Mouse (Mus musculus) T-helper 17 cell (primary cell): ENCODE data around the gene Ushbp1.

ENCODE experiments used
- in situ Hi-C, 2 experiments: fragments of 300-600 bp; cut with MboI, MseI; formaldehyde crosslinking; loops; 1 replicate in 1 of 2; 2 replicates in 1 of 2; pipeline ENCODE4 v1.15.1; 2025; ENCODE audit warnings: high pct_unique_total_duplicates in 2 of 2

Gene Ushbp1

GRCm38 (mm10) chr8:71395071-71395470, 531 bp downstream of the Ushbp1 start:
- in situ Hi-C loops, result no loop called here

DNA sequence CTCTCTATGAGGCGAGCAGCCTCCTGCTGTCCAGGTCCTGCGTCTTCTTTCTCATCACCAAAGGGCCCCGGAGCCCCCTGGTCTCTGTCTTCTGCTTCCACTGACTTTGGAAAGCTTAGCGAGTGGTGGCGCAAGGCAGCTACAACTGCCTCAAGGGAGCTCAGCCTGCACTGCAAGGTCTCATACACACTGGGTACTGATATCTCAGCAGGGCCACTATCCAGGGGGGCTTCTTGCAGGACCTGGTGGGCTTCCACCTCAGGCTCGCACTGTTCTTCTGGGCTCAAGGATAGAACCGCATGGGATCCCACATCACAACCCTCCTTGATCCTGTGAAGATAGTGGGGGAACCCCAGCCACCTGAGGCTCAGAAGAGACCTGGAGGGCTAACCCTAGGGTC, 1.1 kb downstream of the Ushbp1 start:
- in situ Hi-C loops, result no loop called here

GRCm38 (mm10) chr8:71392871-71393270, 2.7 kb downstream of the Ushbp1 start:
- in situ Hi-C loops, result no loop called here

- in situ Hi-C loops, result no loop called here
Measured at GRCm38 (mm10) chr8:71392391-71392790, 3.2 kb downstream of the Ushbp1 start.

- in situ Hi-C loops, result no loop called here
Measured at GRCm38 (mm10) chr8:71391696-71392095, 3.9 kb downstream of the Ushbp1 start.

- in situ Hi-C loops, result no loop called here
Measured at GRCm38 (mm10) chr8:71388267-71388666, 7.3 kb downstream of the Ushbp1 start.

DNA sequence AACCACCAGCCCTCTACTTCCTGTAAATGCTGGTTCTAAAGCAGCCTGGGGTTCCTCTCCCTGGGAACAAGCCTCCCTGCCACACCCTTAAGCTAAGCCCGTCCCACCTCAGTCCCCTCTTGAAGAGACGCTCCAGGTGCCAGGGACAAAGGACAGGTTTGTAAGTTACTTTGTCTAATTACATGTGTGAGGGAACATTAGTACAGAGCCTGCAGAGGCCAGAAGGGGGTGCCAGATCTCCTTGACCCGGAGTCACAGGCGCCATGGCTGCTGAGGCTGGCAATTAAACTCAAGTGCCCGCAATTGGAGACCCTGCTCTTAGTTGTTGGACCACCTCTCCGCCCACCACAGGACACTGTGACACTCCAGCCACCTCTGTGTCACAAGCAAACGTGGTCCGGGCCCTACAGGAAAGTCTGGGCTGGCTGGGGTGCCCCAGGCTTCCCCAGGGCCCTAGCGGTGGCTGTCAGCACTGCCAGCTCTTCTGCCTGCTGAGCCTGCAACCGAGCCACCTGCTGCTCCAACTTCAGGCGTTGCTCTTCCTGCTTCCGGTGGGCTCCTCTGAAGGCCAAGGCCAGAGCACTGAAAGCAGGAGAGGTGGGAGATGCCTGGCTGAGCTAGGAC, 10.3 kb downstream of the Ushbp1 start:
- in situ Hi-C loops, result no loop called here

DNA sequence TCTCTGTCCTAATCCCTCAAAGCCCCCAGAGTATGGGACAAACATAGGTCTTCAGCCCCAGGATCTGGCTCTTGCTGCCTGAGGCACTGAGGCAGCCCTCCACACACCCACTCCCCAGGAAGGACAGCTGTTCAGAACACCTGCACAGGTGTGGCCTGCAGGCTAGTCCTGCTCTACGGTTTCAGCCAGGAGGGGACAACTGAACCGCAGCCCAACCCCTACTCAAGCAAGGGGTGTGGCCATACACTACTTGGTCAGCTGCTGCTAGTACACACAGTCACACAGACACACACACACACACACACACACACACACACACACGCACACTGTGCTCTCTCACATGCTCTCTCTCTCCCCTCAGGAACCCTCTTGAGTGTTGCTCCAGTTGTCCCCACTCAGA, 11.7 kb downstream of the Ushbp1 start:
- in situ Hi-C loops, result no loop called here

- in situ Hi-C loops, result no loop called here
Measured at GRCm38 (mm10) chr8:71383396-71383795, 12.2 kb downstream of the Ushbp1 start.

DNA sequence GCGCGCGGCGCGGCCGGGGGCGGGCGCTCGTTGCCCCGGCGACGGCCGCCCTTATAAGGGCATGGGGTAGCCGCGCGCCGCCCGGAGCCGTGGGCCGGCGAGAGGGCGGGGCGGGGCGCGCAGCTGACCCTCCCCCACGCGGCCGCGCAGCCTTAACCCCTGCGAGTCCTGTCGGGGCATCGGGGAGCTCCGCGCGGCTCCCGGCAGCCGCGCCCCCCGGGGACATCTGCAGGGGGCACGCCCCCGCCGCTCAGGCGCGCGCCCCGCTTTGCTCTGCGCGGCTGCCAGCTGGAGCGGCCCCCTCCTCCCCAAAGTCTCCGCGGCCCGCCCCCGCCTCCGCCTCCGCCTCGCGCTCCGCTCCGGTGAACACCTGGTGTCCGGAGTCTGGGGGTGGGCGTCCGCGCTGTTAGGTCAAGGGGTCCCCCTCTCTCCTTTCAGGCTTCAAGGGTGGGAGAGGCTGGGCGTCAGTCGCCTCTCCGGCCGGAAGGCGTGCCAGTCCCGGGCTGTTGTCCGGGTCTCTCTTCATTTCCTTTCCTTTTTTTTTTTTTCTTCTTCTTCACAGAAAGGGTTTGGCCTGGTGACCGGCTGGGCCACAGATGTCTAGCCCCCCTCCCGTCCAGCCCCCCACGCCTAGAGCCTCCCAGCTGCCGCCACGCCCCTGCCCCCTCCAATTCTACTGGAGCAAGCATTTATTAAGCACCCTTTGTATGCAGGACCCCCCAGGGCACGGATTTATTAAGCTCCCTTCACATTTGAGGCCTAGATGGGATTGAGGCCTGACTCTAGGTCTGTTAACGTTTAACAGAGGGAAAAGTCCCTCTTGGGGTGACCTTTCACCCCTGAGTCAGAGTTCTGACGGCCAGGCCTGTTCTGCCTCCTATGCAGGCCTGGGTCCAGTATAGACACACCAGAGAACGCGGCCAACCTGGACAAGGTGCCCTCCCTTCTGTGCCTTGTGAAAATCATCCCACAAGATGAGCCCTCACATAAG, 13.3 kb downstream of the Ushbp1 start:
- in situ Hi-C loops, result no loop called here

DNA sequence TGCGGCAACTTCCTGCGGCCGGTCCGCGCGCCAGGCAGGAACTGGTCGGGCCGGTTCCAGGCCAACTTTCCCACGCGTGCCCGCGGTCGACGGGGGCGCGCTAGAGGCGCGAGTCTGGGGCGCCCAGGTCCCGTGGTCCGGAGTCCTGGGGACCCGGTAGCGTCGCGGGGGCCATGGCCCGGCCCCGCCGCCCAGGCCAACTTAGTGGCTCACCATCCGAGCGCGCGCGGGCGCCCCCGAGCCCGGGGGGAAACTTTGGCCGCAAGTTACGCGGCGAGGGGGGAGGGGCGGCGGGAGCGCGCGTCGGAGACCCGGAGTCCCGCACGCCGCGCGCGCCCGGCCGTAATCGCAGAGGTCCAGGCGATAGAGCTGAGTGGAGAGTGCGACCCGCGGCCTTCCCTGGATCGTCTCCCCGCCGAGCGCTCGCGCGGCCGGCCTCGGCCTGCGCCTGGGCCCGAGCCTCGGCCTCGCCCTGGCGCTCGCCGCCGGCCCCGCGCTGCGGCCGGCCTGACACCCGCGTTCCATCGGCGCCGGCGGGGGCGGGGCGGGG, 14.1 kb downstream of the Ushbp1 start, which contains the start of gene Nr2f6:
Gene Nr2f6 (minus strand): TSS at position 540 of the 550 bp plus-strand sequence.
- in situ Hi-C loops, result no loop called here

DNA sequence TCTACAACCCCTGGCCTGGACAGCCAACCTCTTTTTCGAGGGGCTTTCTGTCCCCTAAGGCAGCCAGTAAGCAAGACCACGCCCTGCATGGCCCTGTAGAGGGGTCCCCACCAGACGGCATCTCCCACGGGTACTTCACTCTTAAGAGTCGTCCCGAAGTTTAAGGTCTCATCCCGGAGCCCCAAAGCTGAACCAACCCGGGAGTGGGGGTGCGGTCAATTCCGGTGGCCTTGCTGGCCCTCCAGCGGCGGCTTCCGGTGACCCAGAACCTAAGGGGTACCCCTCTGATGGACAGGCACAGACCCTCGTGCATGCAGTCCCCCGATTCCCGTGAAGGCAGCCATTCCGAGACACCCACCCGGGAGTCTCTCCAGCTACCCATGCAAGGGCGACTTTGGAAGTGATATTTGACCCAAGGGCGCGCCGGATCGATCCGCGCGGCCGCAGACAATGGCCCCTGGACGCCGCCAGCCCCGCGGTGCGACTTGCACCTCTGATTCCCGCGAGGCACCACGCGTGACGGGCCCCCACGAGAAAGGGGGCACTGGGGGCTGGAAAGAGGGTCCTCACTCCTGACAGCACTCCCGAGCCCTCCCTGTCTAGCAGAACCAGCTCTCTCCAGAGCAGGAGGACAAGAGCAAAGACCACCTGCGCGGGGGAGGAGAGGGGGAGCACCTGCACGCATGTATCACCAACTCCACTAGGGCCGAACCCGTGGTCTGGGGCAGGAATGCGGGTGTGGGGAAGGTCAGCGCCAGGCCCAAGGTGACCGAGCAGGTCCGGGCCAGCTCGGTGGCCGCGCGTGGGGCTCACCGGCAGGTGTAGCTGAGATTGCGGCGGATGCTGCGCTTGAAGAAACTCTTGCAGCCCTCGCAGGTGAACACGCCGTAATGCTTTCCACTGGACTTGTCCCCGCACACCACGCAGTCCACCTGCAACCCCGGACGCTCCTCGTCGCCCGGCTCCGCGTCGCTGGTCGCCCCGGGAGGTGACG, 15.1 kb downstream of the Ushbp1 start:
- in situ Hi-C loops, result no loop called here

GRCm38 (mm10) chr8:71379512-71380075, 16.0 kb downstream of the Ushbp1 start:
- in situ Hi-C loops, result no loop called here

GRCm38 (mm10) chr8:71379008-71379407, 16.6 kb downstream of the Ushbp1 start:
- in situ Hi-C loops, result no loop called here

GRCm38 (mm10) chr8:71376423-71377030, 19.1 kb downstream of the Ushbp1 start:
- in situ Hi-C loops, result no loop called here

- in situ Hi-C loops, result no loop called here
Measured at GRCm38 (mm10) chr8:71375581-71376422, 19.8 kb downstream of the Ushbp1 start.

- in situ Hi-C loops, result loop anchor here in 1 of 2 experiments (5.0 kb wide), 3 partner anchors 33 to 477 kb away; partner anchors contain the start of genes Ankle1, Dda1 and Rpl18a
Measured at GRCm38 (mm10) chr8:71374616-71375206, 20.9 kb downstream of the Ushbp1 start.

DNA sequence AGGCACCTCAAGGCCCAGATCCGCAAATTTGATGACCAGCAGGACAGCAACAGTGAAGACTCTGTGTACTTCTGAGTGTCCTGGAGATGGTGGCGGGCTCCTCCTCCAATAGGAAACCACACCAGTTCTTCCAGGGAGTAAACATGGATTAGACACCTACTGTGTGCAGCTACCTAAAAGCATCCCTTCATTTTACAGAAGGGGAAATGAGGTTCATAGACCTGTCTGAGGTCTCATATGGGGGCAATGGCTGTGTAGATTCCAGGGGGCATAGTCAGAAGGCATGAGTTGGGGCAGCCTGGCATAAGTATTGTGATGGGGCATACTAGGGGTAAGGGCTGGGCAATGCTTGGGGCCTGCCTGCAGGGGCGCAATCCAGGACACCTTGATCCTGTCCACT, 22.6 kb downstream of the Ushbp1 start:
- in situ Hi-C loops, result loop anchor here in 1 of 2 experiments (5.0 kb wide), 3 partner anchors 34 to 476 kb away; partner anchors contain the start of genes Ankle1, Dda1 and Rpl18a

GRCm38 (mm10) chr8:71372427-71372826, 23.2 kb downstream of the Ushbp1 start:
- in situ Hi-C loops, result loop anchor here in 1 of 2 experiments (5.0 kb wide), 3 partner anchors 35 to 475 kb away; partner anchors contain the start of genes Ankle1, Dda1 and Rpl18a
